Mouse (Mus musculus): ENCODE data around the gene Ush2a.

Gene Ush2a

DNA sequence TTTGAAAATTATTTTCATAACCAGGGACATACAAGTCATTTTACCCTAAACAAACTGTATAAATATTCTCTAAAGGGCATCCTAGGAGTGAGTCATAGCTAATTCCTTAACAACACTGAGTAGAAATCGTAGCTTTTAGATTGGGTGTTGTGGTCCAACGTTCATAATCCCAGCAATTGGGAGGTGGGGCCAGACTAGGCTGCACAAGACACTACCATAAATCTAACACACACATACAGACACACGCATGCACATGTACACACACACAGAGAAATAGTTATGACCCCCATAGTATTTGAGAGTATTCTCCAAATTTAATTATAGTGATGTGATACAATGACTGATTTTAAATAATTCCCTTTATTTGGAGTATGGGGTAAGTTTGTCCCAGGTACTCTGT, 125.5 kb downstream of the Ush2a start:
- DNase-seq (ENCODE audit: low spot score), result no peak

DNA sequence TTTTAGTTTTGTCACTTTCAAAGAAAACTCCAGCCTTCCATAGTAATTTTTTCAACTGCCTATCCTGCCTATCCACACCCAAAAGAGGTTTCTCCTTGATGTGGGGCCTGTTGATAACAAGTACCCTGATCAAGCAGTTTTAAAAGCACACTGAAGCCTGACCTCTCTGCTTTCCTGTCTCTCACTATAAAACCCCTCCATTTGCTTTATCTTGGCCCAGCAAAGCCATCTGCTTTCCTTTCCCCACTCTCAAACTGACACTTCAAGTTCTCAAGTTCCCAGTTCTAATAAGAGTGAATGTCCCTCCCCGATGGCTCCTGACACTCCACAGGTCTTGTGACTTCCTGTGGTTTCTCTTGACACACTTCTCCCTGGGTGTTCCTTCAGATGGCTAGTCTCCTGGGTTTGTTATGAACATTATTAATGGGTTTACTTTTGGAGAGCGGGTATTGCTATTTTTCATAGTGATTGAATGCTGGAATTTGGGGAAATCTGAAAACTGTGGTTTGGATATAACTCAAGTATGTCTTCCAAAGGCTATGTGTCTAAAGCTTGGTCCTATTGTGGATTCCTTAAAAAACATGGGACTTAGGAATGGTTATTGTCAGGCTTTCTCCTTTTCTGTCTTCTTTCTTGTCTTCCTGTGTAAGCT, 126.1 kb downstream of the Ush2a start:
- no peak for DNase-seq (ENCODE audit: low spot score)

DNA sequence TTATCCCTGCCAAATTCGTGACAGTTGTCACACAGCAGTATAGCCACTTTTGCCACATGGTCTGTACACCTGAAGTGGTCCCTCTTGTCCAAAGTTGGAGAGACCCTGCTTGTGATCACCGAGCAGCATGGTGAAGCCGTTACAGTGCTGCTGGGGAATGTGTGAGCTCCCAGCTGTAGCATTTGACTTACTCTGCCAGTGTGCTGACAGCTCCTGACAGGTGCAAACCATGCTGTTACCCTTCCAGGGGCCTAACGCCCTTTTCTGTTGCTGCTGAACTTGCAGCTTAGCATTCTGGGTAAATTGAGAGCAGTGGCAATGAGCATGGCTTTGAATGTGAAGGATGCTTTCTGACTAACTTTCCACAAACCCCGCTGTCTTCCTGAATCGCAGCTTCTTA, 128.3 kb downstream of the Ush2a start:
- no peak for DNase-seq (ENCODE audit: low spot score)

DNA sequence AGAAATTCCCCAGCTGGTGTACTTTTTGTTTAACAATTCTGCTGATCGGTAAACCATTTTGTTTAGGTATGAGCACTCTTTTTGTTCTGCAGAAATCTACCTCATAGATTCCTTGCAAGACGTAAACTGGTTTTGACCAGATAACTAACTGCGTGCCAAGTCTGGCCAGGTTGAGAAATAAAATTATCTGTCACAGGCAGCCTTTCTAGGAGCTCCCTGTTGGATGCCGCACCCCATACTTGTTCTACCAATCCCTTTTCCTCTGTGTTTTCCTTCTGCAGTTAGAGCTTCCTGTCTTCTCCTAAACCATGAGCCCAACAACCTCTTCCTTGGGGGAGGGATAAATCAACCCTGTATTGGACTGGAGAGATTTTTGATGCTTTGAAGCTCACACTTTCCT, 145.4 kb downstream of the Ush2a start:
- DNase-seq (ENCODE audit: low spot score), result no peak

GRCm38 (mm10) chr1:188407613-188408386, 146.0 kb downstream of the Ush2a start:
- DNase-seq (ENCODE audit: low spot score), result no peak

- DNase-seq (ENCODE audit: low spot score), result no peak
Observed at GRCm38 (mm10) chr1:188410547-188410946, 148.7 kb downstream of the Ush2a start.

GRCm38 (mm10) chr1:188420543-188420942, 158.7 kb downstream of the Ush2a start:
- DNase-seq (ENCODE audit: low spot score), result no peak

GRCm38 (mm10) chr1:188428172-188428571, 166.3 kb downstream of the Ush2a start:
- no peak for DNase-seq (ENCODE audit: low spot score)

GRCm38 (mm10) chr1:188430689-188431088, 168.9 kb downstream of the Ush2a start:
- DNase-seq (ENCODE audit: low spot score), result no peak

DNA sequence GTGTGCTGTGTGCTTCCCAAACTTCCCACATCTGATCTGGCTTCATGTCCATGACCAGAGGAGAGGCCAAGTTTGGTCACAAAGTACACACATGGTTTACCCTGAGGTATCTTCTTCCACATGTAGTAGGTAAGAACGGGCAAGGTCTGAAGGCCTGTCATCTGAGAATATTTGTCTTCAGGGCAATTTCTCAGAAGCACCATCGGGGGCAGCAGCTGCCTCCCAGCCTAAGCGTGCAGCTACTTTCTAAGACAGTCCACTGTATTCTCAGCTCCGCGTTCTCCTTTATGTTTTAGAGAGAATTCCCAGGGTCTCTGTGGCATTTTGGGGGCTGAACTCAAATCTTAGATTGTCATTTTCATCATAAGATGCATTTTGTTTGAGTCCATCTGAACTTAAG, 186.1 kb downstream of the Ush2a start:
- no peak for DNase-seq (ENCODE audit: low spot score)

GRCm38 (mm10) chr1:188456466-188457175, 194.8 kb downstream of the Ush2a start:
- no peak for DNase-seq (ENCODE audit: low spot score)

DNA sequence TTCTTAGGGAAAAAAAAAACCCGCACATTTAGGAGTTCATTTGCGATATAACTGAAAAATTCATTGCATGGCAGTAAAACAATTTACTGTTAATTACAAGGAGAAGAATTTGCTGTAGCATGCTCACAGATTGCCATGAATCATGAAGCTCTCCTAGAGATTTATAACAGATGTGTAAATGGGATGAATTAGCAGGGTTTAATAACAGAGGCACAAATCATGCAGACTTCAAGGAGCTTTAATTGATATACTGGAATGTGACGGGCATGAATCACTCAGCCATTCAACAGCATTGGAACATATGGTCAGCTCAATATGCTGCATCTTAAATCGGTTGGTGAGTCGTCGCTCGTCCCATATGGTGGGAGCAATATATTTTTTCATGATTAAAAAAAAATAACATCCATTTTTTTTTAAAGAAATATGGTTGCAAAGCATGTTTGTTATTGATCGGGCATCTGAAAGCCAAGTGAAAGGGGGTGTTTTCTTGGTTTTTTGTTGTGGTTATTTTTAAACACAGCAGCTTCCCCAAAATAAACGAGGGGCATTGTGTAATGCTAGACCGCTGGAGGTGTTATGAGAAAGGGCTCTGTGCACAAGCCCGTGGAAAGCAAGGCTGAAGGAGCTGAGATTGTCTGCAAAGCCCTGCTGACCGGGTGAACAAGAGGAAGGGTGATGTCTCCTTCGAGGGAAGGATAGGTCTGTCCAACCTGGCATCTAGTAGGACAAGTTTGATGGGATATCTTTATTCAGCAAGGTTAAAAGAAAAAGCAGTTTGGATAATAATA, 195.6 kb downstream of the Ush2a start:
- no peak for DNase-seq (ENCODE audit: low spot score)

DNA sequence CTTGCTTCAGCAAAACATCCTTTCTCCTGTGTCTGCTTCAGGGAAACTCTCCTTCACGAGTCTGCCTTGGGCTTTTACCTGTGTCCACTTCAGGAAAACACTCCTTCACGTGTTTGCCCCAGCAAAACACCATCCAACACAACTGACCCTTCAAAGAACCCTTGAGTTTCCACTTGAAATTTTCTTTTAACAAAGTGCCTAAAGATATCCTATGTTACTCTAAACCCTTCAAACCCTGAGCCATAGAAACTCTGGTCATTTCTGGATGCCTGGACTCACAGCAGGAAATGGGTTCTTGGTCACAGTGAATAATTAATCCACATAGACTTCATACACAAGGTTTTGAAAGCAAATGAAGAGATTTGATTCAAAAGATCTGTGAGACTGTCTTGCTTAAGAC, 199.4 kb downstream of the Ush2a start:
- DNase-seq (ENCODE audit: low spot score), result no peak

DNA sequence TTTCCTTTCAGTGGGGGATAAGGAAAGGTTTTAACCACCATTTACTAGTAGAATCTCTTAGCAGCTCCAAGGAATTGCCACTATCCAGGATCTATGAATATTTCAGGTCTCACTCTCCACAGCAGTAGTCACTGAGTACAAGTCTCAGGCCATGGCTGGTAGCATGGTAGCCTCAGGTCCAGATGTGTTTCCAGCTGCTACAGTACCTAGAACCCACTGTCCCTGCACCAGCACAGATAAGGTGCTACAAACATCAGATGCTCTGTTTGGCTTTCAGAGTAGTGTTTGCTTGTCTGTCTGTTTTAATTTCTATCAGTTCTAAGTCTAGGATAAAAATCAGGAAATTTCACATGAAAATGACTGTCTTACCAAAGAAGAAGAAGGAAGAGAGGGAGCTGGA, 202.8 kb downstream of the Ush2a start:
- DNase-seq (ENCODE audit: low spot score), result no peak

- DNase-seq (ENCODE audit: low spot score), result no peak
Observed at GRCm38 (mm10) chr1:188468371-188468783, 206.6 kb downstream of the Ush2a start.

- no peak for DNase-seq (ENCODE audit: low spot score)
Observed at GRCm38 (mm10) chr1:188504958-188505357, 243.1 kb downstream of the Ush2a start.

- no peak for DNase-seq (ENCODE audit: low spot score)
Observed at GRCm38 (mm10) chr1:188518792-188519191, 257.0 kb downstream of the Ush2a start.

DNA sequence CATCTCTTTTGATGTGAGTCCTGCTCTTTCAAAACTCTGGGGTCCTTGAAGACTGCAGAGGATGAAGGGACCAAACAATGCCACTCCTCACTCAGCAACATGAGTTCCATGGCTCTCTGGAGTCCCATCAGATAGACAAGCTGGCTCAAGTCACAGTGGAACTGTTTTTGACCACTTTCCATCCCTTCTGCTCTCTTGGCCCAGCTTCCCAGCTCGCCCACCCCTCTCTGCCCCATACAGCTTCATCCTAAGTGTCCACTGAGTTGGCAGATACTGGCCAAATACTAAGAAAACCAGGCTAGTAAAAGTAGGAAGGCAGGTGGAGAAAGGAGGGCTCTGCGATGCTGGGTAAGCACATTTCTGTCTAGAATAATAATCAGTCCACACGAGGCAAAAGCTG, 265.6 kb downstream of the Ush2a start:
- DNase-seq (ENCODE audit: low spot score), result no peak

GRCm38 (mm10) chr1:188529606-188530131, 267.8 kb downstream of the Ush2a start:
- no peak for DNase-seq (ENCODE audit: low spot score)

DNA sequence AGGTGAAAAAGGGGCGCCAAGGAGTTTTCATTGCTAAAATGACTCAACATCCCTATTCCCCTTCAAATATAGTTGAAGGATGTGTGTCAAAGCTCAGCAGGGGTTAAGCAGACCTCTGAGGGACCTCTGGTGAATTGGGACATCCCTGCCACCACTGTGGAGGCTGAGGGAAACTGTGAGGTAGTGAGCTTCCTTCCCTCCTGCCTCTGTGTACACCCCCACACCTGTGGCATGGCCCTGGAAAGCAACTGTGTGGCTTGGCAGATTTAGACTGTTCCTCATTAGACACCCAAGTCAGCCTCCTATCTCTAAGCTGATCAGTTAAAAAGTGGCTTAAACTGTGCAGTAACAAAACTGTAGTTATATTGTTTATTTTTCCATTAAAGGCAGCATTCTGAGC, 275.2 kb downstream of the Ush2a start:
- DNase-seq (ENCODE audit: low spot score), result no peak

GRCm38 (mm10) chr1:188539621-188540020, 277.8 kb downstream of the Ush2a start:
- DNase-seq (ENCODE audit: low spot score), result no peak

DNA sequence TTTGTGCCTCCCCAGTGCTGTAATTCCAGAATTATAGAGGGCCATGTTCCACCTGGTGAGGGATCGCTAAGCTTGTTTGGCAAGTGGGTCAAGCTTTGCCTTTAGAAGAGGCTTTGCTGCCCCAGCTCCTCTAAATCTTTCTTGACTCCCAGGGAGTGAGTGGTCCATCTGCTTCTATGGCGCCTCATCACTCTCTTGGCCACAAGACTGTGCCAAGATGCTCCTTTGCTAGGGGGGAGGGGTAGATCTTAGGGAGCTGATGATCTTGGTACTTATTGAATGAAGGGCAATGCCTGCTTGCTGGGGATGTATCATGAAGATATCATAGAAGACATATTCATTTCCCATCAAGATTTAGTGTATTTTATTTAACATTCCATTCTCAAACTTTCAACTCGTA, 279.7 kb downstream of the Ush2a start:
- no peak for DNase-seq (ENCODE audit: low spot score)

All from spleen, adult 12 weeks (tissue).